28 mouse cellular contexts compared by ENCODE assay signal in genomic region chr7:96788135-96788534, GRCm38 (mm10).
DNase-seq lines count a peak whose midpoint lies in the region; ATAC-seq and TF ChIP-seq lines count a peak whose summit lies in the region.
"Had no signal": no experiment of that assay in that cellular context is flagged by ENCODE, and none has a peak within 500 bp of the region (broad histone marks: within the 10 kb centered on the region; RNA-seq: fewer than 3 reads in every experiment).

No protein-coding gene starts in this region.

- no peak overlapping the region for H3K4me2 ChIP-seq in forebrain, embryonic 11.5 days (ENCODE audit: low read depth, low read length, severe bottlenecking)
- no peak overlapping the region for H3K4me2 ChIP-seq in forebrain, embryonic 12.5 days
- no peak overlapping the region for H3K4me2 ChIP-seq in forebrain, postnatal 0 days (ENCODE audit: low read depth)
- H3K4me2 ChIP-seq in hindbrain, embryonic 14.5 days (replicated peaks) = no peak overlapping the region
- H3K4me2 ChIP-seq: embryonic facial prominence, embryonic 12.5 days; heart, embryonic 13.5 days; intestine, embryonic 15.5 days; lung, embryonic 15.5 days; midbrain, embryonic 11.5 days; neural tube, embryonic 12.5 days had no signal

- H3K9me3 ChIP-seq in forebrain, embryonic 10.5 days = no peaks in the 10 kb centered on the region
- no peaks in the 10 kb centered on the region for H3K9me3 ChIP-seq in forebrain, embryonic 11.5 days (ENCODE audit: control insufficient read depth, low read length)
- no peaks in the 10 kb centered on the region for H3K9me3 ChIP-seq in forebrain, embryonic 12.5 days
- no peaks in the 10 kb centered on the region for H3K9me3 ChIP-seq in forebrain, postnatal 0 days (ENCODE audit: low read length)
- H3K9me3 ChIP-seq in hindbrain, embryonic 14.5 days (ENCODE audit: control insufficient read depth, low read length) = no peaks in the 10 kb centered on the region
- H3K9me3 ChIP-seq: embryonic facial prominence, embryonic 12.5 days; heart, embryonic 13.5 days; hindbrain, embryonic 10.5 days; intestine, embryonic 15.5 days; lung, embryonic 15.5 days; neural tube, embryonic 12.5 days had no signal

- DNase-seq in forebrain, embryonic 10.5 days (ENCODE audit: extremely low spot score, low spot score) = no peak
- no peak for DNase-seq in forebrain, embryonic 11.5 days (ENCODE audit: low spot score)
- DNase-seq in layer of hippocampus, adult 2 months (ENCODE audit: low spot score in 2 of 2) = no peak
- DNase-seq in layer of hippocampus, adult 9-11 months = no peak
- no peak for DNase-seq in forebrain, postnatal 0 days
- no peak for DNase-seq in hindbrain, embryonic 14.5 days (ENCODE audit: low spot score)
- DNase-seq: adrenal gland, postnatal 10 days; cerebellum, adult 9-10 months; cerebellum, postnatal 36 days; gastrocnemius, postnatal 10 days; heart, postnatal 10 days; kidney, adult 2 months; left cerebral cortex, postnatal 4 days; right cerebral cortex, adult 18-20 months; spleen, adult 18-20 months; thymus, postnatal 14 days had no signal

- TF ChIP-seq CTCF in layer of hippocampus, adult 2 months (conservative IDR thresholded peaks at IDR 0.05) = no peak
- TF ChIP-seq CTCF in forebrain, postnatal 0 days (IDR thresholded peaks at IDR 0.05; ENCODE audit: low read depth) = no peak

- H3K27ac ChIP-seq in forebrain, embryonic 10.5 days = peak overlapping the region; percentile 53; the same call in 1 of the 2 replicates
- H3K27ac ChIP-seq in forebrain, embryonic 11.5 days (ENCODE audit: low read depth, low read length) = no peak overlapping the region
- peak overlapping the region; percentile 74; the same call in 1 of the 2 replicates for H3K27ac ChIP-seq in layer of hippocampus, adult 2 months
- H3K27ac ChIP-seq in forebrain, embryonic 12.5 days = peak overlapping the region; percentile 8
- H3K27ac ChIP-seq in forebrain, postnatal 0 days (ENCODE audit: low read depth, low read length) = 0 out of 2 replicates have a peak overlapping the region, but pooled peaks have one; percentile 10
- H3K27ac ChIP-seq in hindbrain, embryonic 14.5 days = no peak overlapping the region
- H3K27ac ChIP-seq: embryonic facial prominence, embryonic 12.5 days; heart, embryonic 13.5 days; intestine, embryonic 15.5 days; lung, embryonic 15.5 days; neural tube, embryonic 12.5 days had no signal

- 84% methylated on average over 4 of the region's 4 CpGs for WGBS in forebrain, embryonic 10.5 days
- 65% methylated on average over 4 of the region's 4 CpGs for WGBS in forebrain, embryonic 11.5 days
- WGBS in forebrain, embryonic 12.5 days = 67% methylated on average over 4 of the region's 4 CpGs
- 67% methylated on average over 4 of the region's 4 CpGs for WGBS in forebrain, postnatal 0 days
- 73% methylated on average over 4 of the region's 4 CpGs for WGBS in hindbrain, embryonic 14.5 days

- no peak overlapping the region for H3K4me3 ChIP-seq in forebrain, embryonic 10.5 days
- no peak overlapping the region for H3K4me3 ChIP-seq in forebrain, embryonic 11.5 days (ENCODE audit: low read depth, low read length)
- H3K4me3 ChIP-seq in layer of hippocampus, adult 2 months = no peak overlapping the region
- no peak overlapping the region for H3K4me3 ChIP-seq in forebrain, embryonic 12.5 days (replicated peaks)
- H3K4me3 ChIP-seq in forebrain, postnatal 0 days (ENCODE audit: low read depth, low read length) = no peak overlapping the region
- H3K4me3 ChIP-seq in hindbrain, embryonic 14.5 days (replicated peaks; ENCODE audit: low read length) = no peak overlapping the region
- H3K4me3 ChIP-seq: embryonic facial prominence, embryonic 12.5 days; heart, embryonic 13.5 days; hindbrain, embryonic 10.5 days; intestine, embryonic 15.5 days; lung, embryonic 15.5 days; myocyte; neural tube, embryonic 12.5 days had no signal

- H3K4me1 ChIP-seq in forebrain, embryonic 10.5 days = peaks cover 29% of the 10 kb centered on the region
- peaks cover 4% of the 10 kb centered on the region; the same call in 1 of the 2 replicates for H3K4me1 ChIP-seq in forebrain, embryonic 11.5 days (replicated peaks; ENCODE audit: control insufficient read depth, insufficient read depth, low read length)
- peaks cover 26% of the 10 kb centered on the region for H3K4me1 ChIP-seq in forebrain, embryonic 12.5 days
- peaks cover 9% of the 10 kb centered on the region; the same call in 1 of the 2 replicates for H3K4me1 ChIP-seq in forebrain, postnatal 0 days (ENCODE audit: insufficient read depth)
- H3K4me1 ChIP-seq in hindbrain, embryonic 14.5 days (replicated peaks; ENCODE audit: control insufficient read depth, insufficient read depth, low read length) = no peaks in the 10 kb centered on the region; the same call in 1 of the 2 replicates
- H3K4me1 ChIP-seq: heart, embryonic 13.5 days; intestine, embryonic 15.5 days; lung, embryonic 15.5 days had no signal

- peaks cover 8% of the 10 kb centered on the region; the same call in 1 of the 2 replicates for H3K27me3 ChIP-seq in forebrain, embryonic 10.5 days (ENCODE audit: poor library complexity, severe bottlenecking)
- no peaks in the 10 kb centered on the region for H3K27me3 ChIP-seq in forebrain, embryonic 11.5 days (ENCODE audit: control insufficient read depth, insufficient read depth, low read length)
- H3K27me3 ChIP-seq in forebrain, embryonic 12.5 days = no peaks in the 10 kb centered on the region
- H3K27me3 ChIP-seq in forebrain, postnatal 0 days (ENCODE audit: insufficient read depth, low read length) = no peaks in the 10 kb centered on the region
- H3K27me3 ChIP-seq in hindbrain, embryonic 14.5 days (ENCODE audit: control insufficient read depth, insufficient read depth, low read length) = no peaks in the 10 kb centered on the region
- H3K27me3 ChIP-seq: embryonic facial prominence, embryonic 12.5 days; intestine, embryonic 15.5 days; lung, embryonic 15.5 days; neural tube, embryonic 12.5 days had no signal

- no peak for ATAC-seq in forebrain, embryonic 11.5 days (replicated peaks; ENCODE audit: low FRiP score)
- no peak; the same call in 1 of the 2 replicates for ATAC-seq in forebrain, embryonic 12.5 days (ENCODE audit: low FRiP score)
- ATAC-seq in forebrain, postnatal 0 days = no peak
- ATAC-seq in hindbrain, embryonic 14.5 days (ENCODE audit: low FRiP score) = no peak
- ATAC-seq in inflammation-experienced regulatory T-cells, adult 6 months = no peak
- ATAC-seq: hindbrain, embryonic 16.5 days; intestine, embryonic 15.5 days had no signal

- no peak overlapping the region for H3K9ac ChIP-seq in forebrain, embryonic 11.5 days (ENCODE audit: low read length)
- H3K9ac ChIP-seq in forebrain, embryonic 12.5 days = no peak overlapping the region
- no peak overlapping the region for H3K9ac ChIP-seq in forebrain, postnatal 0 days
- H3K9ac ChIP-seq in hindbrain, embryonic 14.5 days = no peak overlapping the region
- H3K9ac ChIP-seq: embryonic facial prominence, embryonic 12.5 days; heart, embryonic 13.5 days; intestine, embryonic 15.5 days; lung, embryonic 15.5 days; neural tube, embryonic 12.5 days had no signal

- peaks cover 25% of the 10 kb centered on the region for H3K36me3 ChIP-seq in forebrain, embryonic 10.5 days (replicated peaks)
- no peaks in the 10 kb centered on the region for H3K36me3 ChIP-seq in forebrain, embryonic 11.5 days (ENCODE audit: control insufficient read depth, insufficient read depth, low read length)
- H3K36me3 ChIP-seq in forebrain, embryonic 12.5 days (replicated peaks) = no peaks in the 10 kb centered on the region; the same call in 1 of the 2 replicates
- peaks cover 12% of the 10 kb centered on the region; the same call in 1 of the 2 replicates for H3K36me3 ChIP-seq in forebrain, postnatal 0 days (ENCODE audit: insufficient read depth)
- no peaks in the 10 kb centered on the region for H3K36me3 ChIP-seq in hindbrain, embryonic 14.5 days (replicated peaks; ENCODE audit: control insufficient read depth, insufficient read depth)
- H3K36me3 ChIP-seq: G1E; heart, embryonic 13.5 days; intestine, embryonic 15.5 days; lung, embryonic 15.5 days had no signal

Comparison
In these comparisons a context has a peak if more than half of its experiments do, and no peak if none do; other contexts are left out.
1. H3K27ac ChIP-seq: peak in forebrain, embryonic 10.5 days (single experiment), layer of hippocampus, adult 2 months (single experiment), forebrain, embryonic 12.5 days (single experiment) and forebrain, postnatal 0 days (single experiment); none in forebrain, embryonic 11.5 days (single experiment) and hindbrain, embryonic 14.5 days (single experiment).